Mouse (Mus musculus) liver, embryonic 14.5 days (tissue): Measurements from ENCODE around the gene Gmnn. TPM values are rescaled to one million over a fixed set of nuclear protein-coding genes. Genes with fewer than 3 reads are reported as not detected.
A peak's percentile ranks its signal among the peaks of the same experiment; 100 is the strongest.

Source experiments
- ATAC-seq: fragments of 200-750 bp; cut with Nextera tagmentation; 2 replicates; pipeline ENCODE4 v1.8.0; 2017; ENCODE audit warnings: moderate number of reproducible peaks, mild to moderate bottlenecking, moderate library complexity; ENCODE audit not compliant: insufficient read depth
- DNase-seq, 3 experiments: peaks; one replicate each; pipeline ENCODE4 v3.0.0-alpha.2; 2012 to 2013; ENCODE audit warnings: low read depth in 3 of 3, low spot score in 3 of 3
- H3K27ac ChIP-seq: fragments of 300-500 bp; sonication (generic); 2 replicates; pipeline ENCODE4 v1.5.1; 2014; ENCODE audit warnings: moderate library complexity, mild to moderate bottlenecking, control low read depth, inconsistent platforms
- H3K27me3 ChIP-seq: fragments of 300-500 bp; sonication (generic); 2 replicates; pipeline ENCODE4 v1.6.1; 2014; ENCODE audit warnings: mild to moderate bottlenecking, low read length, moderate library complexity; ENCODE audit not compliant: control insufficient read depth, insufficient read depth
- H3K36me3 ChIP-seq: fragments of 300-500 bp; sonication (generic); replicated peaks from 2 replicates; pipeline ENCODE4 v1.6.1; 2014; ENCODE audit warnings: low read depth; ENCODE audit not compliant: control insufficient read depth, insufficient read depth
- H3K4me1 ChIP-seq, 2 experiments: fragments of 200-500 bp in 1 of 2; fragments of 300-500 bp in 1 of 2; sonication (generic) in 1 of 2; replicated peaks; 2 replicates each; pipeline ENCODE4 v1.6.1; 2012 to 2014; ENCODE audit warnings: antibody characterized with exemption in 1 of 2, inconsistent platforms in 1 of 2, low read length in 1 of 2; ENCODE audit not compliant: control insufficient read depth in 2 of 2, insufficient read depth in 2 of 2
- H3K4me2 ChIP-seq: fragments of 300-500 bp; sonication (generic); 2 replicates; pipeline ENCODE4 v1.6.1; 2014; ENCODE audit warnings: low read depth, mild to moderate bottlenecking, control low read depth, moderate library complexity
- H3K4me3 ChIP-seq, 2 experiments: fragments of 200-500 bp in 1 of 2; fragments of 300-500 bp in 1 of 2; sonication (generic) in 1 of 2; 2 replicates each; pipeline ENCODE4 v1.5.1; 2012 to 2014; ENCODE audit warnings: low read depth in 2 of 2, low read length in 2 of 2, mild to moderate bottlenecking in 2 of 2, control low read depth in 1 of 2, inconsistent platforms in 1 of 2, moderate library complexity in 1 of 2; ENCODE audit not compliant: insufficient read depth in 1 of 2
- H3K9ac ChIP-seq: fragments of 300-500 bp; sonication (generic); replicated peaks from 2 replicates; pipeline ENCODE4 v1.6.1; 2014; ENCODE audit warnings: mild to moderate bottlenecking, control low read depth, moderate library complexity
- H3K9me3 ChIP-seq: fragments of 300-500 bp; sonication (generic); 2 replicates; pipeline ENCODE4 v1.6.1; 2016; ENCODE audit warnings: low read length, mixed read lengths; ENCODE audit not compliant: control insufficient read depth
- CTCF ChIP-seq: IDR thresholded peaks from 2 replicates; pipeline ENCODE4 v1.5.1; 2016; ENCODE audit warnings: antibody characterized with exemption, low read depth, control low read depth
- EP300 ChIP-seq: IDR thresholded peaks from 2 replicates; pipeline ENCODE4 v1.6.1; 2016; ENCODE audit warnings: antibody characterized with exemption, low read depth
- WGBS: fragments of 180-500 bp; shearing (Covaris S2); extraction: QIAGEN DNeasy Blood & Tissue Kit; methylation state at CpG from one replicate; pipeline ENCODE4 v1.1.7; 2014; ENCODE audit not compliant: insufficient replicate concordance; 5-methylcytosine and 5-hydroxymethylcytosine counted together
- polyA plus RNA-seq, 2 experiments: library from polyadenylated mRNA; depleted of rRNA in 1 of 2; stranded (reverse) in 1 of 2; unstranded in 1 of 2; fragments of >200 nt; fragmentation: Nextera tagmentation in 1 of 2; extraction: Ambion mirVana in 1 of 2; gene quantifications; 2 replicates each; pipeline versions ENCODE4 v1.2.1 to v1.2.3; 2012 to 2014

Gmnn gene
- polyA plus RNA-seq, 2 experiments, result 65.7 to 149 TPM

DNA sequence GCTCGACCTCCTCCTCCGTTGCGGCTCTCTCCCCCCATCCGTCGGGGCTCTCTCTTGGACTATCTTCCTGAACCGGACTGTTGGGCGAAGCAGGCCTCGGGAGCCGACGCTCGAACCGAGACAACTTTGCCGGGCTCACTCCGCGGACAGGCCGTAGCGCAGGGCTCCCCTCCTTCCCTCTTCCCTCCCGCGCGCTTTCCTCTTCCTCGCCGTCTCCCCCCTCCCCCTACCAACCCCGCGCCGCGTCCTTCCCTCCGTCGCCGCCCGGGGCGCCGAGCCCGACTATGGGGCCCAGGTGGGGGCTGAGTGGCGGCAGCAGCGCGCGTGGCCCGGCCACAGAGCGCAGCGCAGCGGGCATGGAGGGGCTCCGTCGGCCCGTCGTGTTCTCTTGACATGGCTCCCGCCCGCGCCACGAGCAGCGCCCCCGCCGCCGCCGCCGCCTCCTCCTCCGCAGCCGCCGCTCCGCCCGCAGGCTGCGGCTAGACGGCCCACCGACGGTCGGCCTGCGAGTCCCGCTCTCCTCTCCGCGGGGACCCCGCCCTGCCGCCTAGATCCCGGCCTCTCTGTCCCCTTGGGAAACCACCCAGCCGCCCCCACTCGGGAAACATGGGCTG, 39.7 kb upstream of the Gmnn start, which contains the start of gene BC005537:
BC005537 (plus strand) TSS at position 350 of the 614 bp plus-strand sequence.
- Histone ChIP-seq H3K9ac (peak within 1 kb of the TSS; percentile 100), H3K36me3 (peaks cover 26% of the 10 kb centered on the region), H3K27me3 (no peaks in the 10 kb centered on the region), H3K9me3 (no peaks in the 10 kb centered on the region), H3K4me3 (peak within 1 kb of the TSS; percentile 93 to 95), H3K4me2 (peak within 1 kb of the TSS; percentile 99), H3K27ac (peak within 1 kb of the TSS; percentile 94), H3K4me1 (peaks cover 13 to 14% of the 10 kb centered on the region in 2 experiments)
- TF ChIP-seq CTCF, result peak; percentile 44
- TF ChIP-seq EP300, result no peak
- DNase-seq, result peak in 2 of 3 experiments; percentile 27 to 39
- WGBS, result 1% methylated on average over 68 of the region's 74 CpGs
- peak; percentile 36 for ATAC-seq

DNA sequence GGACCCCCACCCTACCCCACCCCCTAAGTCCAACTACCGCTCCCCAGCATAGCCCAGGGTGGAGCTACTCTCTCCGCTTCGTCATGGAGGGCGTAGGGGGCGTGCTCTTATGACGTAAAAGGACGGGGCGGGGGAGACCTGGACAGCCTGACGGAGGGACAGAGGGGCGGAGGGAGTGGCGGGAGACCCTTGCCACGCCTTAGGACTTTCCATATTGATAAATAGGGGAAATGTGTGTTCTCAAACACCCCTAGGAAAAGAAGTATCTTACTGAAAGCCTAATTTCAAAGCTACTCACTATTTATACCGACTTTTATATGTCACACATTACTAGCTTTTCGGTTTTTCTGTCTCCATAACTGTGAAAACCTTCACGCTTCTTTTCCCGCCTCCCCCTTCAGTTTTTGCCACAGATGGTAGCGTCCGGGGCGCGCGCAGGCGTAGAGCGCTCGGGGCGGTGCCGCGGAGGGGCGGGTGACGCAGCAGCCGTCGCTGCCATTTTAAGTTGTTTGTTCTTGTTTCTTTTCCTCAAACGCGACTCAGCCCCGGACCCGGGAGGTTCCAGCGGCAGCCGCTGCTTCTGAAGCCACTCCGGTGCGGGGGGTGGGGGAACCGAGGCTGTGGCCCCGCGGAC, 39.1 kb upstream of the Gmnn start:
- H3K36me3 ChIP-seq, result peaks cover 20% of the 10 kb centered on the region
- peak overlapping the region; percentile 100 for H3K9ac ChIP-seq
- peak; percentile 91 for ATAC-seq
- H3K27ac ChIP-seq, result peak overlapping the region; percentile 94
- peak overlapping the region; percentile 93 to 95 for H3K4me3 ChIP-seq
- no peaks in the 10 kb centered on the region for H3K27me3 ChIP-seq
- peaks cover 13 to 14% of the 10 kb centered on the region in 2 experiments for H3K4me1 ChIP-seq
- under 1% methylated on average over 42 of the region's 42 CpGs for WGBS
- peak; percentile 97 for DNase-seq
- TF ChIP-seq CTCF (0 out of 2 replicates have a peak, but pooled peaks have one; percentile 11), EP300 (peak; percentile 64)
- H3K4me2 ChIP-seq, result peak overlapping the region; percentile 99
- no peaks in the 10 kb centered on the region for H3K9me3 ChIP-seq

DNA sequence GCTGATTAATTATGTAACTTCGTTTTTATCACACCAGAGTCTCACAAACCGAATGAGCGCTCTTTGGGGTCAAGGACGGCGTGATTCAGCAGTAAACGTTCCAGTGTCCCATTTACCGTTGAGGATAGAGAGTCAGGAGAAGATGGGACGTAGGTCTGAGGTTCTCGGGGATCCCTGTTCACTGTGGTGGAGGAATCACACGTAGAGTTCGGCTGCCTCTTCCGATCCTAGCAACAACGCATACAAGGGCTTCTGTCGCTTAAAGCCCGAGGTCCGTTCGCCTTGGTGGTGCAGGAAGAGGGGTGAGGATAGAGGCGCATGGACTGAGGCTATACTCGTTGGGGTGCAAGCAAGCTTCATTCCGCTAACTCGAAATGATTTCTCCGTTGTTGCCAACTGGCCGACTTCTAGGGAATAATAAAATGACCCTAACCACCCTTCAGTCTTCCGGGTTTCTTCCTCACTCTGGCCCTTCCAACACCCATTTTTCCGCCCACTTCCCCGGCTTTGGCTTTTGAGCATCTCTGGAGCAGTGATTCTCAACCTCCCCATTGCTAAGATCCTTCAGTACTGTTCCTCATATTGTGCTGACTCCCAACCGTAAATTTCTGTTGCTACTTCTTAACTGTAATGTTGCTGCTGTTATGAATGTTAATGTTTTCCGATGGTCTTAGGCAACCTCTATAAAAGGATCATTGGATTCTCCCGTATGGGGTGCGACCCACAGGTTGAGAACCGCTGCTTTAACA, 38.4 kb upstream of the Gmnn start:
- peak overlapping the region; percentile 93 to 95 for H3K4me3 ChIP-seq
- TF ChIP-seq CTCF (no peak; the same call in 1 of the 2 replicates), EP300 (no peak)

DNA sequence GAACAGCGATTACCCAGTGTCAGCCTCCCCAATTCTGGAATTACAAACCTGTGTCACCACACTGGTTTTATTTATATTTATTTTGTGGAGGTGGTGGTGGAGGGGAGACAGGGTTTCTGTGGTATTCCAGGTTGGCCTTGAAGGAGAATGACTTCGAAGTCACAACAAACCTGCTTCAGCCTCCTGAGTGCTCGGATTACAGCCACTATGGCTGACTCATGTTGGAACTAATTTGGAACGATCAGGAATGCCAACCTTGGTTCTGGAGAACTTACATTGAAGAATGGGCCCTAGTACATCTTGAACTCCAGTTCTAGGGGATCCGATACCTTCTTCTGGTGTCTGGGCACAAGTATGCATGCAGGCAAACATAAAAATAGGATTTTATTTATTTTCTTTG, 37.7 kb upstream of the Gmnn start:
- H3K4me1 ChIP-seq, result peaks cover 7 to 14% of the 10 kb centered on the region in 2 experiments
- peak overlapping the region; percentile 100 for H3K9ac ChIP-seq
- H3K36me3 ChIP-seq, result peaks cover 9% of the 10 kb centered on the region
- DNase-seq, result no peak
- WGBS, result 74% methylated on average over 5 of the region's 5 CpGs
- H3K27me3 ChIP-seq, result no peaks in the 10 kb centered on the region
- H3K4me3 ChIP-seq, result peak overlapping the region in 1 of 2 experiments; percentile 95; a peak in 3 of 4 replicates
- H3K4me2 ChIP-seq, result peak overlapping the region; percentile 99
- H3K27ac ChIP-seq, result peak overlapping the region; percentile 94
- H3K9me3 ChIP-seq, result no peaks in the 10 kb centered on the region
- TF ChIP-seq EP300, result no peak
- TF ChIP-seq CTCF, result no peak
- ATAC-seq, result no peak

More for the DNA sequence above, 38.4 kb upstream of the Gmnn start:
- peak overlapping the region; percentile 100 for H3K9ac ChIP-seq
- H3K36me3 ChIP-seq, result peaks cover 13% of the 10 kb centered on the region
- no peaks in the 10 kb centered on the region for H3K27me3 ChIP-seq
- WGBS, result under 1% methylated on average over 31 of the region's 31 CpGs
- ATAC-seq, result peak; percentile 12
- H3K9me3 ChIP-seq, result no peaks in the 10 kb centered on the region
- H3K4me1 ChIP-seq, result peaks cover 10 to 14% of the 10 kb centered on the region in 2 experiments
- peak in 2 of 3 experiments; percentile 56 to 66 for DNase-seq
- peak overlapping the region; percentile 94 for H3K27ac ChIP-seq
- H3K4me2 ChIP-seq, result peak overlapping the region; percentile 99
